Mouse (Mus musculus): ENCODE measurements around the gene Plvap. TPM values are rescaled to one million over a fixed set of nuclear protein-coding genes. Genes with fewer than 3 reads are reported as not detected.

Plvap gene
- total RNA-seq, 2 experiments from 2014 or later, result 15.9 to 16.6 TPM

Other genes with a start within 250 kb of the Plvap start
- 10 to 100 TPM; 35.7 to 45.0 TPM for gene Myo9b, start 239.0 kb downstream of the Plvap start, total RNA-seq (2021)
- 10 to 100 TPM; 12.9 to 15.2 TPM for gene Haus8, start 238.8 kb downstream of the Plvap start, total RNA-seq (2021)
- gene Use1, start 144.9 kb downstream of the Plvap start, total RNA-seq (2021), result 100 to 1,000 TPM; 139 to 149 TPM
- 1 to 10 TPM; 8.1 to 9.2 TPM for gene Ocel1, start 140.5 kb downstream of the Plvap start, total RNA-seq (2021)
- 10 to 100 TPM; 37.0 to 40.4 TPM for gene Nr2f6, start 129.8 kb downstream of the Plvap start, total RNA-seq (2021)
- gene Ushbp1, start 116.0 kb downstream of the Plvap start, total RNA-seq (2021), result 10 to 100 TPM; 14.7 to 17.4 TPM
- gene Babam1, start 114.9 kb downstream of the Plvap start, total RNA-seq (2021), result 10 to 100 TPM; 64.4 to 77.9 TPM
- gene Ankle1, start 105.7 kb downstream of the Plvap start, total RNA-seq (2021), result 1 to 10 TPM; 6.0 to 7.1 TPM
- 10 to 100 TPM; 47.1 to 47.3 TPM for gene Abhd8, start 48.1 kb downstream of the Plvap start, total RNA-seq (2021)
- gene Mrpl34, start 46.8 kb downstream of the Plvap start, total RNA-seq (2021), result 10 to 100 TPM; 29.0 to 34.4 TPM
- gene Dda1, start 42.6 kb downstream of the Plvap start, total RNA-seq (2021), result 10 to 100 TPM; 40.3 to 44.2 TPM
- gene Ano8, start 25.8 kb downstream of the Plvap start, total RNA-seq (2021), result 10 to 100 TPM; 20.8 to 25.3 TPM
- 10 to 100 TPM; 17.8 to 19.1 TPM for gene Gtpbp3, start 23.6 kb downstream of the Plvap start, total RNA-seq (2021)
- gene Ccdc194, start 14.0 kb upstream of the Plvap start, total RNA-seq (2021), result under 1 TPM; 0.47 to 0.83 TPM
- gene Bst2, start 25.7 kb upstream of the Plvap start, total RNA-seq (2021), result 10 to 100 TPM; 18.3 to 20.1 TPM
- 10 to 100 TPM; 30.3 to 33.1 TPM for gene Mvb12a, start 31.2 kb upstream of the Plvap start, total RNA-seq (2021)
- under 1 TPM in 1 of 2 experiments, not detected in 1; 0.21 TPM for gene Tmem221, start 47.1 kb upstream of the Plvap start, total RNA-seq (2021)
- under 1 TPM; 0.26 to 0.29 TPM for gene Nxnl1, start 54.8 kb upstream of the Plvap start, total RNA-seq (2021)
- gene Slc27a1, start 57.1 kb upstream of the Plvap start, total RNA-seq (2021), result 10 to 100 TPM; 51.7 to 52.8 TPM
- 10 to 100 TPM; 71.4 to 72.1 TPM for gene Pgls, start 80.4 kb upstream of the Plvap start, total RNA-seq (2021)
- 1 to 10 TPM; 1.8 to 2.6 TPM for gene Fam129c, start 85.9 kb upstream of the Plvap start, total RNA-seq (2021)
- 10 to 100 TPM; 63.9 to 77.4 TPM for gene Colgalt1, start 99.2 kb upstream of the Plvap start, total RNA-seq (2021)
- under 1 TPM; 0.22 to 0.47 TPM for gene Unc13a, start 160.0 kb upstream of the Plvap start, total RNA-seq (2021)
- 1 to 10 TPM; 5.0 to 6.5 TPM for gene Jak3, start 164.5 kb upstream of the Plvap start, total RNA-seq (2021)
- gene Insl3, start 177.5 kb upstream of the Plvap start, total RNA-seq (2021), result 1 to 10 TPM; 2.6 to 3.4 TPM
- gene B3gnt3, start 190.0 kb upstream of the Plvap start, total RNA-seq (2021), result 1 to 10 TPM; 4.1 to 4.5 TPM
- 1 to 10 TPM in 1 of 2 experiments, under 1 TPM in 1; 0.61 to 1.5 TPM for gene Fcho1, start 214.0 kb upstream of the Plvap start, total RNA-seq (2021)